Mouse (Mus musculus) neural tube, embryonic 15.5 days (tissue): Measurements from ENCODE around the gene Galk2. TPM values are rescaled to one million over a fixed set of nuclear protein-coding genes. Genes with fewer than 3 reads are reported as not detected.

ENCODE experiments used
- ATAC-seq: fragments of 200-750 bp; cut with Nextera tagmentation; 2 replicates; pipeline ENCODE4 v1.8.0; 2017; ENCODE audit warnings: mild to moderate bottlenecking, moderate TSS enrichment, moderate library complexity; ENCODE audit not compliant: low FRiP score
- H3K27ac ChIP-seq: fragments of 300-500 bp; sonication (generic); replicated peaks from 2 replicates; pipeline ENCODE4 v1.5.1; 2015; ENCODE audit warnings: mild to moderate bottlenecking, inconsistent platforms
- H3K27me3 ChIP-seq: fragments of 300-500 bp; sonication (generic); replicated peaks from 2 replicates; pipeline ENCODE4 v1.6.1; 2015; ENCODE audit warnings: inconsistent platforms
- H3K36me3 ChIP-seq: fragments of 300-500 bp; sonication (generic); 2 replicates; pipeline ENCODE4 v1.6.1; 2015; ENCODE audit warnings: inconsistent platforms
- H3K4me1 ChIP-seq: fragments of 300-500 bp; sonication (generic); 2 replicates; pipeline ENCODE4 v1.6.1; 2015; ENCODE audit warnings: inconsistent platforms
- H3K4me2 ChIP-seq: fragments of 300-500 bp; sonication (generic); 2 replicates; pipeline ENCODE4 v1.6.1; 2015; ENCODE audit warnings: inconsistent platforms, mild to moderate bottlenecking, moderate library complexity
- H3K4me3 ChIP-seq: fragments of 300-500 bp; sonication (generic); replicated peaks from 2 replicates; pipeline ENCODE4 v1.5.1; 2015; ENCODE audit warnings: mild to moderate bottlenecking, inconsistent platforms
- H3K9ac ChIP-seq: fragments of 300-500 bp; sonication (generic); replicated peaks from 2 replicates; pipeline ENCODE4 v1.6.1; 2015; ENCODE audit warnings: mild to moderate bottlenecking, inconsistent platforms
- H3K9me3 ChIP-seq: fragments of 300-500 bp; sonication (generic); replicated peaks from 2 replicates; pipeline ENCODE4 v1.6.1; 2016; ENCODE audit warnings: inconsistent platforms
- WGBS: fragments of 180-500 bp; shearing (Covaris S2); methylation state at CpG from one replicate; pipeline ENCODE4 v1.1.7; 2015; ENCODE audit warnings: mixed read lengths; 5-methylcytosine and 5-hydroxymethylcytosine counted together
- polyA plus RNA-seq: library from polyadenylated mRNA; unstranded; fragments of >200 nt; fragmentation: Nextera tagmentation; extraction: Ambion mirVana; gene quantifications from 2 replicates; pipeline ENCODE4 v1.2.1, GENCODE M21; 2015

The Galk2 gene
- polyA plus RNA-seq, 1 experiment from 2014 or later: 34.1 TPM

DNA sequence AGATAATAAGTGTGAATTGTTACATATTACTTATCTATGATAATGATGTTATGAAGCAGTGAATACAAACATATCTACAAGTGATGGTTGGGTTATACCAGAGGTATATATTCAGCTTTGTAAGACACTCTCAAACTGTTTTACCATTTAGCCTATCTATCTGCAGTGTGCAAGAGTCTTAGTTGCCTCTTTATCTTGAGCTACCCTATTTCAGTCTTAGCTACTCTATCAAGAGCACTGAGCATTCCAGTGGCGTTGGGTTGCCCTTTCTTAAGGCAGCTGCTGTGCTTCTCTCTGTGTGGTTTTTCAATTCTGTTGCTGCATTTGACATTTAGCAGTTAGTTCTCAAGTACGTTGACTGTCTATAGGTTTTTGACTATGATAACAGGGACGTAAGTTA is 4.9 kb downstream of the Galk2 start:
- no peak overlapping the region for H3K9ac ChIP-seq
- no peak for ATAC-seq
- no peak overlapping the region for H3K4me3 ChIP-seq
- 82% methylated on average over 3 of the region's 3 CpGs for WGBS
- no peaks in the 10 kb centered on the region for H3K36me3 ChIP-seq
- no peak overlapping the region for H3K27ac ChIP-seq
- H3K27me3 ChIP-seq: no peaks in the 10 kb centered on the region
- peaks cover 19% of the 10 kb centered on the region for H3K4me1 ChIP-seq
- H3K9me3 ChIP-seq: no peaks in the 10 kb centered on the region
- H3K4me2 ChIP-seq: no peak overlapping the region

DNA sequence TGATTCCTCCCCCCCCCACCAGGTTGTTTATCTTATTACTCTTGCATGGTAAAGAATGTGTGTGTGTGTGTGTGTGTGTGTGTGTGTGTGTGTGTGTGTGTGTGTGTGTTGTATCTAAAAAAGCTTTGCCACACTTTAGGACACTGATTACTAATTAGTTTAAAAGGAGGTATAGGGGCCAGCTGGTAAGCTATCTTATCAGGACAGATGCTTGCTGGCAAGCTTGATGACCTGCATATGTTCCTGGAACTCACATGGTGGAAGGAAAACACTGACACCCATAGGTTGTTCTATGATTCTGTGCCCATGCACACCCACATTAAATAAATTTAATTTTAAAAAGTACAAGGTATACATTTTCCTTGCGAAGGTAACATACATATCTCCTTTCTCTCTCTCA is 5.6 kb downstream of the Galk2 start:
- Histone ChIP-seq H3K36me3 (no peaks in the 10 kb centered on the region), H3K27ac (no peak overlapping the region), H3K9ac (no peak overlapping the region), H3K4me2 (no peak overlapping the region), H3K27me3 (no peaks in the 10 kb centered on the region), H3K4me1 (peaks cover 19% of the 10 kb centered on the region), H3K9me3 (no peaks in the 10 kb centered on the region), H3K4me3 (no peak overlapping the region)
- ATAC-seq: no peak
- WGBS: 97% methylated on average over 1 of the region's 1 CpGs

DNA sequence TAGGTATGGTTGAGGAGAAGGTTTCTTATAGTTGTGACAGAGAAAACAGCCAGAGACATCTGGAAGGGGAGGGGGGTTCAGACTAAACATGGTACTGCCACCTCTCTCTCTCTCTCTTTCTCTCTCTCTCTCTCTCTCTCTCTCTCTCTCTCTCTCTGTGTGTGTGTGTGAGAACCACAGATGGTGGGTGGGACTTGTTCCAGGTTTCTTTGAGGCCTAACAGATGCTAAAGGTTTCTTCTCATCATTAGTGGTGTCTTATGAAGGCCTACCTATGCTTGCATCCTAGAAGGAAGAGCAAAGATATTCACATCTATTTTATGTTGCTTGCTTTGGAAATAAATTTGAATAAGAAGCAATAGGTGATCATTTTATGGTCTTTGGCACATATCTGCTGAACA is 6.7 kb downstream of the Galk2 start:
- Histone ChIP-seq H3K27me3 (no peaks in the 10 kb centered on the region), H3K36me3 (no peaks in the 10 kb centered on the region; the same call in 1 of the 2 replicates), H3K4me2 (peak overlapping the region; percentile 73), H3K9me3 (no peaks in the 10 kb centered on the region), H3K4me3 (peak overlapping the region; percentile 54), H3K27ac (peak overlapping the region; percentile 60; the same call in 1 of the 2 replicates), H3K4me1 (peaks cover 17% of the 10 kb centered on the region), H3K9ac (no peak overlapping the region)
- ATAC-seq: no peak

GRCm38 (mm10) chr2:125866058-125866740 is 7.3 kb downstream of the Galk2 start:
- H3K9ac ChIP-seq: peak overlapping the region; percentile 57
- peak overlapping the region; percentile 60; the same call in 1 of the 2 replicates for H3K27ac ChIP-seq
- H3K27me3 ChIP-seq: no peaks in the 10 kb centered on the region
- no peaks in the 10 kb centered on the region for H3K9me3 ChIP-seq
- 10% methylated on average over 23 of the region's 23 CpGs for WGBS
- peak overlapping the region; percentile 73 for H3K4me2 ChIP-seq
- peaks cover 17% of the 10 kb centered on the region for H3K4me1 ChIP-seq
- peak overlapping the region; percentile 54 for H3K4me3 ChIP-seq
- no peaks in the 10 kb centered on the region; the same call in 1 of the 2 replicates for H3K36me3 ChIP-seq
- ATAC-seq: peak; percentile 90

- Histone ChIP-seq H3K9me3 (no peaks in the 10 kb centered on the region), H3K27ac (no peak overlapping the region), H3K4me3 (no peak overlapping the region), H3K9ac (no peak overlapping the region), H3K36me3 (no peaks in the 10 kb centered on the region; the same call in 1 of the 2 replicates), H3K27me3 (no peaks in the 10 kb centered on the region), H3K4me1 (peaks cover 17% of the 10 kb centered on the region), H3K4me2 (no peak overlapping the region)
- 76% methylated on average over 3 of the region's 3 CpGs for WGBS
- no peak for ATAC-seq
These were observed 9.4 kb downstream of the Galk2 start for GRCm38 (mm10) chr2:125868301-125868700.

DNA sequence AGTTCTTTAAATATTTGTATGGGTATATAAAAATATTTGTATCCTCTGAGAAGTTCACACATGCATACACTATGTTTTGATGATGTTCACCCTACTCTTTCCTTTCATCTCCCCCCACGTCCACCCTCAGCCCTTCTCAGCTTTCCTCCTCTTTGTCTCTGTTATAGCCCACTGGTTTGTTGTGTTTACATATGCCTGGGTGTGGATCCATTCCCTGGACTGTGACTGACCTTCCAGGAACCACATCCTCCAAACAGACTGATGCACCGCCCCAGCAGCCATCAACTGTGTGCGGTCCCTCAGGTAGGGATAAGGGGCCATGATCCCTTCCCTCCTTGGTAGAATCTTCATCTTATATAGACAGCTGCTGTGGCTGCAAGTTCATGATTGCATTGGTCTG is 11.2 kb downstream of the Galk2 start:
- peaks cover 17% of the 10 kb centered on the region for H3K4me1 ChIP-seq
- no peak for ATAC-seq
- H3K9ac ChIP-seq: no peak overlapping the region
- H3K36me3 ChIP-seq: no peaks in the 10 kb centered on the region; the same call in 1 of the 2 replicates
- H3K9me3 ChIP-seq: no peaks in the 10 kb centered on the region
- no peak overlapping the region for H3K4me3 ChIP-seq
- no peaks in the 10 kb centered on the region for H3K27me3 ChIP-seq
- 85% methylated on average over 3 of the region's 3 CpGs for WGBS
- H3K27ac ChIP-seq: no peak overlapping the region
- H3K4me2 ChIP-seq: no peak overlapping the region

GRCm38 (mm10) chr2:125885891-125886576 is 27.1 kb downstream of the Galk2 start:
- no peak overlapping the region for H3K27ac ChIP-seq
- 72% methylated on average over 4 of the region's 4 CpGs for WGBS
- H3K9me3 ChIP-seq: no peaks in the 10 kb centered on the region
- no peak overlapping the region for H3K4me3 ChIP-seq
- no peak overlapping the region for H3K9ac ChIP-seq
- no peaks in the 10 kb centered on the region for H3K36me3 ChIP-seq
- no peak for ATAC-seq
- H3K27me3 ChIP-seq: no peaks in the 10 kb centered on the region
- 0 out of 2 replicates have a peak, but pooled peaks cover 5% of the 10 kb centered on the region for H3K4me1 ChIP-seq
- no peak overlapping the region for H3K4me2 ChIP-seq

DNA sequence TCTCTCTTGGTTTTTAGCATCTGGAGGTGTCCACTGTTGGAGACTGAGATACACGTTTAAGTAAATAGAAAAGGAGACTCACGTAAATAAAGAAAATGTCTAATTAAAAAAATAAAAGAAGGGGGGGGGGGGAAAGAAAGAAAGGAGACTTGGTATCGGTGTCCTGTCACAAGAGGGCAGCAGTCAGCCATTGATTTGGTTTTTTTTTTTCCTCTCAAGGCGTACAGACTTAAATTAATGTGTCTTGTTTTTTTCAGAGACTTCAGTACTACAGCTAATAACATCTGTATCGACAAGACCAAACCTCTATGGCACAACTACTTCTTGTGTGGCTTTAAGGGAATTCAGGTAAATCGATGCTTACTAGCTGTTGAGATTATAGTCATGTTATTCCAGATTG is 34.2 kb downstream of the Galk2 start:
- Histone ChIP-seq H3K4me1 (no peaks in the 10 kb centered on the region), H3K36me3 (no peaks in the 10 kb centered on the region), H3K27ac (no peak overlapping the region), H3K27me3 (no peaks in the 10 kb centered on the region), H3K4me3 (no peak overlapping the region), H3K9me3 (no peaks in the 10 kb centered on the region), H3K9ac (no peak overlapping the region), H3K4me2 (no peak overlapping the region)
- ATAC-seq: no peak
- WGBS: 37% methylated on average over 6 of the region's 6 CpGs

- Histone ChIP-seq H3K9ac (no peak overlapping the region), H3K9me3 (no peaks in the 10 kb centered on the region), H3K4me1 (no peaks in the 10 kb centered on the region), H3K4me3 (no peak overlapping the region), H3K36me3 (no peaks in the 10 kb centered on the region), H3K27ac (no peak overlapping the region), H3K27me3 (no peaks in the 10 kb centered on the region), H3K4me2 (no peak overlapping the region)
- ATAC-seq: no peak
- 63% methylated on average over 4 of the region's 4 CpGs for WGBS
These were observed 36.2 kb downstream of the Galk2 start for GRCm38 (mm10) chr2:125895099-125895498.

GRCm38 (mm10) chr2:125896355-125896754 is 37.4 kb downstream of the Galk2 start:
- Histone ChIP-seq H3K4me2 (no peak overlapping the region), H3K27me3 (no peaks in the 10 kb centered on the region), H3K27ac (no peak overlapping the region), H3K36me3 (no peaks in the 10 kb centered on the region), H3K4me3 (no peak overlapping the region), H3K4me1 (no peaks in the 10 kb centered on the region), H3K9ac (no peak overlapping the region), H3K9me3 (no peaks in the 10 kb centered on the region)
- ATAC-seq: no peak
- WGBS: 92% methylated on average over 3 of the region's 3 CpGs

GRCm38 (mm10) chr2:125900797-125901410 is 42.0 kb downstream of the Galk2 start:
- Histone ChIP-seq H3K27me3 (no peaks in the 10 kb centered on the region), H3K4me2 (no peak overlapping the region), H3K4me1 (no peaks in the 10 kb centered on the region), H3K9ac (no peak overlapping the region), H3K4me3 (no peak overlapping the region), H3K27ac (no peak overlapping the region), H3K36me3 (no peaks in the 10 kb centered on the region), H3K9me3 (no peaks in the 10 kb centered on the region)
- WGBS: 95% methylated on average over 6 of the region's 6 CpGs
- ATAC-seq: no peak

DNA sequence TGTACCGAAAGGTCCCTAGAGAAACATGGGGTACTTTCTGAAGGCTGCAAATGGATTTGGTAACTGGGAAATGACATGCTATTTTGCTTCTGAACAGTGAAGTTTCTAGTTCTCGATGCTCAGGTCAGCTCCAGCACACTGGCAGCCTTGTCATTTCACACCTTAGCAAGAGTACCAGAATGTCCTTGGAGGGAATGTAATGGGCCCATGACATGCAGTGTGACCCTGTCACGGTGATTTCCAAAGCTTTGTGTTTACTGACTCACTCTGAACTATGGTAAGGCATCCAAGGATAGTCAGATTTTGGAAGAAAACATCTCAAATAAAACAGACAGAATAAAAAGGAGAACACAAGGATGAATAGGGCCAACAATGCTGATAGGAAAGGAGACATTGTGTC is 42.5 kb downstream of the Galk2 start:
- 90% methylated on average over 3 of the region's 3 CpGs for WGBS
- Histone ChIP-seq H3K4me2 (no peak overlapping the region), H3K9me3 (no peaks in the 10 kb centered on the region), H3K4me1 (no peaks in the 10 kb centered on the region), H3K9ac (no peak overlapping the region), H3K4me3 (no peak overlapping the region), H3K27me3 (no peaks in the 10 kb centered on the region), H3K27ac (no peak overlapping the region), H3K36me3 (no peaks in the 10 kb centered on the region)
- ATAC-seq: no peak
